Mouse (Mus musculus) brown adipose tissue, adult 24 weeks (tissue): ENCODE results near the gene Scrn1. TPM values are rescaled to one million over a fixed set of nuclear protein-coding genes. Genes with fewer than 3 reads are reported as not detected.

Experiments used
- polyA plus RNA-seq: library from polyadenylated mRNA; stranded (reverse); fragments of >200 nt; gene quantifications from 2 replicates; pipeline ENCODE4 v1.2.4, GENCODE M21; 2012; ENCODE audit not compliant: missing spikeins, insufficient read depth, insufficient read length

Scrn1 gene
- polyA plus RNA-seq, 1 experiment, result 1.4 TPM

Other genes starting within 250 kb of the Scrn1 start
- not detected in 2 replicates for gene Prr15, start 240.7 kb downstream of the Scrn1 start, polyA plus RNA-seq
- gene Wipf3, start 136.9 kb downstream of the Scrn1 start, polyA plus RNA-seq, result 1.1 TPM in 2 replicates
- gene Plekha8, start 28.6 kb upstream of the Scrn1 start, polyA plus RNA-seq, result 6.5 and 8.2 TPM in 2 replicates
- 5.7 and 7.4 TPM in 2 replicates for gene Fkbp14, start 30.8 kb upstream of the Scrn1 start, polyA plus RNA-seq
- gene Mturn, start 115.1 kb upstream of the Scrn1 start, polyA plus RNA-seq, result 34.7 and 43.3 TPM in 2 replicates